Mouse (Mus musculus) small intestine, adult 2 months (tissue): ENCODE measurements around the gene 2010109A12Rik. TPM values are rescaled to one million over a fixed set of nuclear protein-coding genes. Genes with fewer than 3 reads are reported as not detected.

Experiments used
- H3K27ac ChIP-seq: fragments of 200-500 bp; 2 replicates; pipeline ENCODE4 v1.5.1; 2012; ENCODE audit warnings: low read depth, low read length, control low read depth, inconsistent platforms; ENCODE audit not compliant: insufficient read depth
- H3K27me3 ChIP-seq: fragments of 200-500 bp; 2 replicates; pipeline ENCODE4 v1.6.1; 2012; ENCODE audit warnings: mild to moderate bottlenecking, moderate library complexity, low read length, inconsistent platforms; ENCODE audit not compliant: control insufficient read depth, insufficient read depth
- H3K36me3 ChIP-seq: fragments of 200-500 bp; 2 replicates; pipeline ENCODE4 v1.6.1; 2012; ENCODE audit warnings: mild to moderate bottlenecking, low read length, control low read depth, inconsistent platforms; ENCODE audit not compliant: control insufficient read depth, insufficient read depth
- H3K4me1 ChIP-seq: fragments of 200-500 bp; 2 replicates; pipeline ENCODE4 v1.6.1; 2012; ENCODE audit warnings: low read length, inconsistent platforms, mixed read lengths; ENCODE audit not compliant: control insufficient read depth, insufficient read depth, insufficient read length
- H3K4me3 ChIP-seq: fragments of 200-500 bp; 2 replicates; pipeline ENCODE4 v1.5.1; 2012; ENCODE audit warnings: low read depth, mild to moderate bottlenecking, control low read depth, inconsistent platforms, low read length, moderate library complexity
- CTCF ChIP-seq: fragments of 200-500 bp; IDR thresholded peaks from 2 replicates; pipeline ENCODE4 v1.5.1; 2012; ENCODE audit warnings: low read depth, mild to moderate bottlenecking, control low read depth, inconsistent platforms, low read length, moderate library complexity, mixed read lengths; ENCODE audit not compliant: insufficient replicate concordance, insufficient read length; ENCODE audit errors: extremely low read depth
- POLR2A ChIP-seq: fragments of 200-500 bp; IDR thresholded peaks from 2 replicates; pipeline ENCODE4 v1.6.1; 2012; ENCODE audit warnings: low read depth, mild to moderate bottlenecking, control low read depth, inconsistent platforms, low read length, moderate library complexity
- WGBS: fragments of 180-500 bp; shearing (Covaris S2); methylation state at CpG from one replicate; pipeline ENCODE4 v1.1.7; 2018; 5-methylcytosine and 5-hydroxymethylcytosine counted together
- polyA plus RNA-seq: library from polyadenylated mRNA; depleted of rRNA; stranded (reverse); fragments of >200 nt; gene quantifications from 2 replicates; pipeline ENCODE4 v1.2.3, GENCODE M21; 2012; rRNA removed

Gene 2010109A12Rik
- not detected in 2 replicates for polyA plus RNA-seq

DNA sequence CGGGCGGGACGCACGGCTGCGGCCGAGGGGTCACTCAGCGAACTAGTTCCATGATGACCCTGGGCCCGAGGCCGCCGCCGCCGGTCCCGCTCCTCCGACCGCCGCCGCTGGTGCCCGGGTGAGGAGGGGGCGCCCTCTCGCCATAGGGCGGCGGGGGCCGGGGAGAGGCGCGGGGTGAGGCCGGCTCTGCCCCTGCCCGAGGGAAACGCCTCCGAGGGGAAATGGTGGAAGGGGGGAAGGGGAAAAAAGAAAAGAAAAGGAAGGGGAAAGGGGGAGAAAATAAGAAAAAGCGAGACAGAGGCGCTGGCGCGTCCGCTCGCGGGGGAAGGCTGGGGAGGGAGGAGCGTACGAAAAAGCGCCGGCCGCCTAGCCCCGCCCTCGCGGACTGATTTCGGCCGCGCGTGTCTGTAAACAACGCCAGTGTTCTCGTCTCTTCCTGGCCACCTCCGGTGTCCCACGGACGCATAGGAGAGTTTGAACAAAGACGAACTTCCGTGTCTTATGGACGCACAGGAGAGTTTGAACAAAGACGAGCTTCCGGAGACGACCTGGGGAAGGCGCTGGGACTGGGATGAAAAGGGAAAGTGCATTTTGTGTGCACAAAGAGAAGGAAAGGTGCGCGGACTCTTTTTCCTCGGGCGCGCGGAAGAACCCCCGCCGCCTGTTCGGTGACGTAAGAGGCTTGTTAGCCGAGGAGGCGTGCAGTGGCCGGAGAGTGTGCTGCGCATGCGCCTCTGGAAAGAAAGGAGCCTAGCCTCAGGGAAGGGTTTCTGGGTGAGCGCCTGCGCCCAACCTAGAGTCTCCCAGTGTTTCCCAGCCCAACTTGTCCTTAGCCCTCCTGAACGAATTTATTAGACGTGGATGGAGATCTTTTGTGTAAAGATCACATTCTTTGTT, at the start of gene 2010109A12Rik, which contains the start of gene Ccni:
TSS of gene 2010109A12Rik (plus strand) at position 410 of the 897 bp plus-strand sequence.
TSS of gene Ccni (minus strand) at position 387 of the 897 bp plus-strand sequence.
- H3K27ac ChIP-seq = peak within 1 kb of the TSS; percentile 88
- TF ChIP-seq POLR2A (peak; percentile 72), CTCF (no peak)
- peaks cover 5% of the 10 kb centered on the region for H3K36me3 ChIP-seq
- under 1% methylated on average over 79 of the region's 79 CpGs for WGBS
- H3K4me1 ChIP-seq = no peaks in the 10 kb centered on the region
- H3K27me3 ChIP-seq = no peaks in the 10 kb centered on the region
- H3K4me3 ChIP-seq = peak within 1 kb of the TSS; percentile 97

GRCm38 (mm10) chr5:93163541-93163940, 42.8 kb upstream of the 2010109A12Rik start:
- H3K4me3 ChIP-seq = no peak overlapping the region
- peaks cover 45% of the 10 kb centered on the region for H3K36me3 ChIP-seq

DNA sequence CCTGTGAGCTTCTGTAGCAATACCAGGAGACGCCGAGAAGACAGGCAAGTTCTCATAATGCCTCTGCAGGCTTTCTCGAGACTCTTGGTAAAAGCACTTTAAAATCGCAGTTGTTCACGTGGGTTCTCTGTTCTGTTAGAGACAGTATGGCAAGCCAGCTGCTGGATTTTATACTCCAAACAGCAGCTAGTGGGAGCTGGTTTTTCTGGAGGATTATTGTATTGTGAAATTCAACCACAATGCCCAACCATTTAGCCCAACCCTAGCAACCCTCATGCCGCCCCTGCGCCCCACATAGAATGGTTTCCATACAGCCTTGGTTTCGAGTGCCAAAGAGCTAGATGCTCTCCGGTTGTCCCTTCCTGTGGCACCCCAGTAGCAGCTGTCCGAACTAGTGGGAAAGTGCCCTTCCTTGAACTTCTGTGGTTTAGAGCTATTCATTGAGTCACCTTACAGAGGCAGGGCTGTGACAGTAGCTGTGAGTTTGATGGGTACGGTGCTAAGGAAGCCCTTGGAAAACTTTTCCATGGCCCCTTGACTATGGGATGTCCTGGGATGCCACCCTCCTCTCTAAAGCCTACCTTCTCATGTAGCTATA, 38.3 kb upstream of the 2010109A12Rik start:
- no peak overlapping the region for H3K27ac ChIP-seq
- peaks cover 50% of the 10 kb centered on the region for H3K36me3 ChIP-seq
- H3K4me1 ChIP-seq = no peaks in the 10 kb centered on the region
- 93% methylated on average over 11 of the region's 11 CpGs for WGBS
- H3K27me3 ChIP-seq = no peaks in the 10 kb centered on the region
- no peak for TF ChIP-seq CTCF
- TF ChIP-seq POLR2A = no peak
- no peak overlapping the region for H3K4me3 ChIP-seq

More at GRCm38 (mm10) chr5:93163541-93163940, 42.8 kb upstream of the 2010109A12Rik start:
- Histone ChIP-seq H3K27me3 (no peaks in the 10 kb centered on the region), H3K4me1 (no peaks in the 10 kb centered on the region), H3K27ac (no peak overlapping the region)
- WGBS = 78% methylated on average over 3 of the region's 3 CpGs
- TF ChIP-seq CTCF (peak; percentile 49; the same call in 1 of the 2 replicates), POLR2A (no peak)

GRCm38 (mm10) chr5:93168654-93169053, 37.7 kb upstream of the 2010109A12Rik start:
- 78% methylated on average over 6 of the region's 6 CpGs for WGBS
- no peak for TF ChIP-seq CTCF
- TF ChIP-seq POLR2A = no peak
- H3K36me3 ChIP-seq = peaks cover 52% of the 10 kb centered on the region

GRCm38 (mm10) chr5:93171420-93171819, 34.9 kb upstream of the 2010109A12Rik start:
- TF ChIP-seq POLR2A = no peak
- no peak for TF ChIP-seq CTCF
- no peaks in the 10 kb centered on the region for H3K27me3 ChIP-seq
- no peak overlapping the region for H3K4me3 ChIP-seq
- 96% methylated on average over 15 of the region's 15 CpGs for WGBS
- peaks cover 47% of the 10 kb centered on the region for H3K36me3 ChIP-seq
- H3K27ac ChIP-seq = no peak overlapping the region
- H3K4me1 ChIP-seq = no peaks in the 10 kb centered on the region

More at GRCm38 (mm10) chr5:93168654-93169053, 37.7 kb upstream of the 2010109A12Rik start:
- no peaks in the 10 kb centered on the region for H3K27me3 ChIP-seq
- no peak overlapping the region for H3K27ac ChIP-seq
- no peak overlapping the region for H3K4me3 ChIP-seq
- no peaks in the 10 kb centered on the region for H3K4me1 ChIP-seq

DNA sequence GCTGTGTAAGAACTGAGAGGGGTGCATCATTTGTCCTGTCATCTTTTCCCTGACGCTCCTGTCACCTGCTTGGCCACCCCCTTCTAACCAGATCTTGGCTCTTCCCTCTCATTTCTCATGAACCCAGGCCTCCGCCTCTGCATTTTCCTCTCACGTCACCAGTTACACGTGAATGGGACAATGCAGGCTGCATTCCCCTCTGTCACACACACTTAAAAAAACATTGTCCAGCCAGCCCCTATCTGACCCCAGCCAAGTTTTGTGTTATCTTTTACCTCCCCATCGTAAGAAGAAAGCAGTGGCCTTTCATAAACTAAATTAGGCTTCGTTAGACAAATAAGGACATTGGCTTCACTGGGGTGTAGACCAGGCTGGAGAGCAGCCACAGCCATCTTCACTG, 33.8 kb upstream of the 2010109A12Rik start:
- Histone ChIP-seq H3K27ac (no peak overlapping the region), H3K36me3 (peaks cover 44% of the 10 kb centered on the region), H3K4me3 (no peak overlapping the region), H3K4me1 (no peaks in the 10 kb centered on the region), H3K27me3 (no peaks in the 10 kb centered on the region)
- WGBS = 87% methylated on average over 6 of the region's 6 CpGs
- TF ChIP-seq POLR2A = no peak
- no peak for TF ChIP-seq CTCF

GRCm38 (mm10) chr5:93174675-93175074, 31.6 kb upstream of the 2010109A12Rik start:
- no peak overlapping the region for H3K27ac ChIP-seq
- no peaks in the 10 kb centered on the region for H3K4me1 ChIP-seq
- no peaks in the 10 kb centered on the region for H3K27me3 ChIP-seq
- peaks cover 37% of the 10 kb centered on the region for H3K36me3 ChIP-seq
- TF ChIP-seq POLR2A (no peak), CTCF (no peak)
- WGBS = 76% methylated on average over 6 of the region's 6 CpGs
- no peak overlapping the region for H3K4me3 ChIP-seq
